Mouse (Mus musculus): ENCODE measurements at regions not wholly inside any gene's neighbourhood (a gene's known extent, or its start where the extent isn't known, plus 50 kb on each side); places are given as distances from the start of the nearest gene placed in this dataset.
"Not testable (repeated sequence)": the region's sequence is repeated elsewhere in the genome, so short reads cannot be mapped to it uniquely, and the experiment has no call there.

- H3K4me1 ChIP-seq (ENCODE audit: control insufficient read depth in 2 of 2, insufficient read depth in 2 of 2, low read length in 2 of 2, poor library complexity in 1 of 2); H3K9me3 ChIP-seq (ENCODE audit: control insufficient read depth, insufficient read depth, low read depth, low read length); H3K9ac ChIP-seq (ENCODE audit: insufficient read depth, low read depth, low read length, poor library complexity, severe bottlenecking); in situ Hi-C loops (cut with MboI; ENCODE audit: low sequenced_read_pairs in 2 of 2, unreplicated experiment in 2 of 2); H3K4me3 ChIP-seq (ENCODE audit: insufficient read depth in 1 of 2, low read depth in 1 of 2, low read length in 2 of 2, poor library complexity in 1 of 2, severe bottlenecking in 1 of 2); H3K27ac ChIP-seq (ENCODE audit: insufficient read depth, low read depth, low read length, poor library complexity, severe bottlenecking); H3K36me3 ChIP-seq (ENCODE audit: control insufficient read depth, insufficient read depth, low read length, poor library complexity, severe bottlenecking); DNase-seq (ENCODE audit: low read depth, low spot score): not testable (repeated sequence)
Observed at GRCm38 (mm10) chr6:112564119-112564518, 74.4 kb upstream of the Oxtr start.

GRCm38 (mm10) chr6:112563659-112564058, 73.9 kb upstream of the Oxtr start:
- H3K9ac ChIP-seq (ENCODE audit: insufficient read depth, low read depth, low read length, poor library complexity, severe bottlenecking); DNase-seq (ENCODE audit: low read depth, low spot score); H3K4me3 ChIP-seq (ENCODE audit: insufficient read depth in 1 of 2, low read depth in 1 of 2, low read length in 2 of 2, poor library complexity in 1 of 2, severe bottlenecking in 1 of 2); in situ Hi-C loops (cut with MboI; ENCODE audit: low sequenced_read_pairs in 2 of 2, unreplicated experiment in 2 of 2); H3K36me3 ChIP-seq (ENCODE audit: control insufficient read depth, insufficient read depth, low read length, poor library complexity, severe bottlenecking); H3K9me3 ChIP-seq (ENCODE audit: control insufficient read depth, insufficient read depth, low read depth, low read length); H3K27ac ChIP-seq (ENCODE audit: insufficient read depth, low read depth, low read length, poor library complexity, severe bottlenecking); H3K4me1 ChIP-seq (ENCODE audit: control insufficient read depth in 2 of 2, insufficient read depth in 2 of 2, low read length in 2 of 2, poor library complexity in 1 of 2): not testable (repeated sequence)

- H3K4me3 ChIP-seq (ENCODE audit: insufficient read depth in 1 of 2, low read depth in 1 of 2, low read length in 2 of 2, poor library complexity in 1 of 2, severe bottlenecking in 1 of 2) = no peak overlapping the region
- TF ChIP-seq CHD2 (IDR thresholded peaks at IDR 0.05; ENCODE audit: low read depth, low read length) (no peak), HCFC1 (IDR thresholded peaks at IDR 0.05; ENCODE audit: borderline replicate concordance, insufficient read depth, low read length) (no peak), ZNF384 (IDR thresholded peaks at IDR 0.05; ENCODE audit: low read depth, low read length) (no peak), ZC3H11A (IDR thresholded peaks at IDR 0.05; ENCODE audit: borderline replicate concordance, low read depth, low read length) (no peak), MAFK (IDR thresholded peaks at IDR 0.05; ENCODE audit: insufficient read depth, low read depth, low read length) (no peak)
- no peak overlapping the region for H3K27ac ChIP-seq (ENCODE audit: insufficient read depth, low read depth, low read length, poor library complexity, severe bottlenecking)
- H3K36me3 ChIP-seq (ENCODE audit: control insufficient read depth, insufficient read depth, low read length, poor library complexity, severe bottlenecking) = no peaks in the 10 kb centered on the region
- DNase-seq (ENCODE audit: low read depth, low spot score) = no peak
- H3K9ac ChIP-seq (ENCODE audit: insufficient read depth, low read depth, low read length, poor library complexity, severe bottlenecking) = no peak overlapping the region
- in situ Hi-C loops (cut with MboI; ENCODE audit: low sequenced_read_pairs in 2 of 2, unreplicated experiment in 2 of 2) = no loop called here
- H3K9me3 ChIP-seq (ENCODE audit: control insufficient read depth, insufficient read depth, low read depth, low read length) = no peaks in the 10 kb centered on the region
- H3K4me1 ChIP-seq (ENCODE audit: control insufficient read depth in 2 of 2, insufficient read depth in 2 of 2, low read length in 2 of 2, poor library complexity in 1 of 2) = no peaks in the 10 kb centered on the region
Observed at GRCm38 (mm10) chr6:112562039-112562438, 72.3 kb upstream of the Oxtr start.

- Histone ChIP-seq H3K9me3 (ENCODE audit: control insufficient read depth, insufficient read depth, low read depth, low read length) (no peaks in the 10 kb centered on the region), H3K4me1 (ENCODE audit: control insufficient read depth in 2 of 2, insufficient read depth in 2 of 2, low read length in 2 of 2, poor library complexity in 1 of 2) (no peaks in the 10 kb centered on the region), H3K4me3 (ENCODE audit: insufficient read depth in 1 of 2, low read depth in 1 of 2, low read length in 2 of 2, poor library complexity in 1 of 2, severe bottlenecking in 1 of 2) (no peak overlapping the region), H3K9ac (ENCODE audit: insufficient read depth, low read depth, low read length, poor library complexity, severe bottlenecking) (no peak overlapping the region), H3K36me3 (ENCODE audit: control insufficient read depth, insufficient read depth, low read length, poor library complexity, severe bottlenecking) (no peaks in the 10 kb centered on the region), H3K27ac (ENCODE audit: insufficient read depth, low read depth, low read length, poor library complexity, severe bottlenecking) (no peak overlapping the region)
- in situ Hi-C loops (cut with MboI; ENCODE audit: low sequenced_read_pairs in 2 of 2, unreplicated experiment in 2 of 2) = no loop called here
- TF ChIP-seq ZC3H11A (IDR thresholded peaks at IDR 0.05; ENCODE audit: borderline replicate concordance, low read depth, low read length) (no peak), MAFK (IDR thresholded peaks at IDR 0.05; ENCODE audit: insufficient read depth, low read depth, low read length) (no peak), CHD2 (IDR thresholded peaks at IDR 0.05; ENCODE audit: low read depth, low read length) (no peak), ZNF384 (IDR thresholded peaks at IDR 0.05; ENCODE audit: low read depth, low read length) (no peak)
- DNase-seq (ENCODE audit: low read depth, low spot score) = no peak
Observed at GRCm38 (mm10) chr6:112561568-112561967, 71.8 kb upstream of the Oxtr start.

GRCm38 (mm10) chr6:112559549-112559948, 69.8 kb upstream of the Oxtr start:
- Histone ChIP-seq H3K36me3 (ENCODE audit: control insufficient read depth, insufficient read depth, low read length, poor library complexity, severe bottlenecking) (no peaks in the 10 kb centered on the region), H3K27ac (ENCODE audit: insufficient read depth, low read depth, low read length, poor library complexity, severe bottlenecking) (no peak overlapping the region), H3K4me3 (ENCODE audit: insufficient read depth in 1 of 2, low read depth in 1 of 2, low read length in 2 of 2, poor library complexity in 1 of 2, severe bottlenecking in 1 of 2) (no peak overlapping the region), H3K9me3 (ENCODE audit: control insufficient read depth, insufficient read depth, low read depth, low read length) (no peaks in the 10 kb centered on the region), H3K4me1 (ENCODE audit: control insufficient read depth in 2 of 2, insufficient read depth in 2 of 2, low read length in 2 of 2, poor library complexity in 1 of 2) (no peaks in the 10 kb centered on the region), H3K9ac (ENCODE audit: insufficient read depth, low read depth, low read length, poor library complexity, severe bottlenecking) (no peak overlapping the region)
- in situ Hi-C loops (cut with MboI; ENCODE audit: low sequenced_read_pairs in 2 of 2, unreplicated experiment in 2 of 2) = no loop called here
- no peak for TF ChIP-seq CHD2 (IDR thresholded peaks at IDR 0.05; ENCODE audit: low read depth, low read length)
- TF ChIP-seq HCFC1 (IDR thresholded peaks at IDR 0.05; ENCODE audit: borderline replicate concordance, insufficient read depth, low read length) = no peak
- 0 out of 2 replicates have a peak, but pooled peaks have one; percentile 19 for TF ChIP-seq ZC3H11A (IDR thresholded peaks at IDR 0.05; ENCODE audit: borderline replicate concordance, low read depth, low read length)
- no peak for DNase-seq (ENCODE audit: low read depth, low spot score)
